Mouse (Mus musculus) left cerebral cortex, postnatal 4 days (tissue): ENCODE data around the gene Slitrk6. TPM values are rescaled to one million over a fixed set of nuclear protein-coding genes. Genes with fewer than 3 reads are reported as not detected.

ENCODE experiments used
- DNase-seq: peaks from one replicate; pipeline ENCODE4 v3.0.0-alpha.2; 2022
- intact Hi-C: fragments of 180-260 bp; cut with DNase I; formaldehyde crosslinking; loops from one replicate; pipeline ENCODE4 v1.15.1; 2025
- total RNA-seq, 2 experiments: library from RNA; stranded (reverse); gene quantifications; 2 replicates each; pipeline ENCODE4 v1.2.3; 2021

The Slitrk6 gene
- total RNA-seq = 1 to 10 TPM in 1 of 2 experiments, under 1 TPM in 1; 0.90 to 1.4 TPM

DNA sequence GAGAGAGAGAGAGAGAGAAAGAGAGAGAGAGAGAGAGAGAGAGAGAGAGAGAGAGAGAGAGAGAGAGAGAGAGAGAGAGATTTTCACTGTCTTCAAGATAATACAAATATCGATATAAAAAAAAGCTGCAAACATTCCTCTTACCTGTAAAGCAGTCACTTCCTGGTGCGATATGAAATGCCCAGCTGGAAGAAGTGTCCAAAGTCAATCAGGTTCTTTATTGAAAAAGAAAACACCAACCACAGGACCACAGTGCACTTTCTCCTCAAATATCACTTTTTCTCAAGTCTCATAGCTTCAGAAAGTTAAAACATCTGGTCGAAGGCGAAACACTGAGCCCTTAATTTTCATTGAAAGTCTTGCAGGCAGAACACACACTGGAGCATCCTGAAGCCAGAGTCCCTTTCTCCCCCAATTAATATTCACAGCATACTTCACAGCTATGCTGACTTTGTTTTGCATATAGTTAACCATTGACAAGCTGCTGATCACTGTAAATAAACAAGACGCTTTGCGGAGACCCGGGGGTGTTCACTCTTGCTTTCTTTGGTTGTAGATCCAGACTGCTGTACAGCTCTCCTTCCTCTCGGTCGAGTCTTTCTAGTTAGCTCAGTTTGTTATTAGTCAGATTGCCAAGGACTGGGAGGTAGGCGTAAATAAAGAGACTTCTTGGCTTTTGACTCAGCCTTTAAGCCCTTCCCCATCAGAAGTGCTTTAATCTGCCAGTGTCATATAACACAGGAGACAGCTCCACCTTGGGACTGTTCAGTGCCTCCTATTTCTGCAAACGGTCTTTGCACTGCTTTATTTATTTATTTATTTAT, at the start of gene Slitrk6:
TSS of gene Slitrk6 (minus strand) at position 666 of the 824 bp plus-strand sequence.
- peak; percentile 7 for DNase-seq
- intact Hi-C loops = no loop called here

DNA sequence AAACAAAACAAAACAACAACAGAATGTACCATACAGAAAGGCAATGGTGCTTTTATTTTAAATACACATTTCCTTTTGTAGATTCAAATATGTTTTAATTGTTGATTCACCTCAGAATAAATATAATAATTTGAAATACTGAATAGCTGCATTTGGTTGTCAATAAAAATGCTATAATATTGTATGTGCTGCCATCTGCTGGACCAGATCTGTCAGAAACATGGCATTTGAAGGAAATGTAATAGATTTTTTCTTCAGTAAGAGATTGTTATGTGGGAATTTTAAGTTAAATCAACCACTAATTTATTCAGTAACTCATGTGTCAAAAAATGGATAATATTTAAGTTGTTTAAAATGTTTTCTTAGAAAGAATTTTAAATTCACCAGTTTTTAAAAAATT, 22.6 kb upstream of the Slitrk6 start:
- DNase-seq = peak; percentile 14
- intact Hi-C loops = no loop called here

DNA sequence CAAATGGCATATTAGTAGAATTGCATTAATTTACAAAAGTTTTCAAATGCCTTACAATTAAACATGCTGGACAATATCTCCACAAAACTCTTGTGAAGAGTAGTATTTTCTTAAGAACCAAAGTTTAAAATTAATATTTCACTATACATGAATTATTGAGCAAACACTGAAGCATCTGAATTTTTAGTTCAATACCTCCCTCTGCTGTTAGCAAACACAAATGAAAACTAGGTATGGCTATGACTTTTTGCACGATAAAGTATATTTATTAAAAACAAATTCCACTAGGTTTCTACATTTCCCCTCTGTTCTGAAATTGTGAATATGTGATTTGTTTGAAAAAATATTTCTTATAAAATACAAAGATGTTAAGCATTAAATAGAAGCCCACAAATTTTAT, 15.7 kb upstream of the Slitrk6 start:
- intact Hi-C loops = no loop called here
- DNase-seq = no peak

DNA sequence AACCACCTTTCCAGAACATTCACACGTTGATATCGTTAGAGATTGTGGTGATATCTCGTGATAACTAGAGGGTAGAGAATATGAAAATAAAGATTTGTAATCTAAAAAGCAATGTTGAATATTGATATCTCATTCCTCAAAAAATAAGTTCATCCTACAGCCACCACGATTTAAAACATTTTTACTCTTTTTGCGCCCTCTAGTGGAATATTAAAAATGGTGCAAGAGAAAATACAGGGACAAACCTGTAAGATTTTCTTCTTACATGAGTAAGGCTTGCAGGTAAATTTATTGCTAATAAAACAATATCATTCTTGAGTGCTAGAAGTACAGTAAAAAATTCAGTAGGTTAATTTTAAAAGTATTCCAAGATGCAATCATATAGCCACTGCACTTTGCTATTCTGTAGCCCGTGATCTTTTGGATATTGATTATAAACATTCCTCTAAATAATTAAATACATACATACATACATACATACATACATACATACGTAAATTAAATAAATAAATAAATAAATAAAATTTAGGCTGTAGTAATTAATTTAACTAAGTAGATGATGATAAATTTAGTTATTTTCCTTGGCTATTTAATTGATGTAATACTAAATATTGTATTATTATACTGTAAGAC, 7.8 kb upstream of the Slitrk6 start:
- DNase-seq = no peak
- intact Hi-C loops = loop anchor here (5.0 kb wide), 2 partner anchors 870 to 885 kb away; no protein-coding TSS in a partner anchor

DNA sequence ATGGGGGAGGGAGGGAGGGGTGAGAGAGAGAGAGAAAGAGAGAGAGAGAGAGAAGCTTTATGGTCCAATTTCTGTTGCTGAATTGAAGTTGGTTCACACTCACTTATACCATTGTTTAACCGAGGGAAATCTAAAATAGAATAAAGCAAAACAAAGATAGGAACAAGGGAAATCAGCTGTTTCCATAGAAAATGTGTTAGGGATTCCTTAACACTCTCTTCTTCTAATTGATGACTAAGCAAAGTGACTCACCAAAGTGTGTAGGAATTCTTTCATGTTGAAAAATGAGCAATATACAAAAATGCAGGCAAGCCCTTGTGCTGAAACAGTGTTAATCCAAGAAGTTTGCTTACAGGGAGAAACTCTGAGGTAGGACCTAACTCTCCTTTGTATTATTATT, 6.0 kb upstream of the Slitrk6 start:
- no peak for DNase-seq
- intact Hi-C loops = loop anchor here (5.0 kb wide), 2 partner anchors 869 to 884 kb away; no protein-coding TSS in a partner anchor

DNA sequence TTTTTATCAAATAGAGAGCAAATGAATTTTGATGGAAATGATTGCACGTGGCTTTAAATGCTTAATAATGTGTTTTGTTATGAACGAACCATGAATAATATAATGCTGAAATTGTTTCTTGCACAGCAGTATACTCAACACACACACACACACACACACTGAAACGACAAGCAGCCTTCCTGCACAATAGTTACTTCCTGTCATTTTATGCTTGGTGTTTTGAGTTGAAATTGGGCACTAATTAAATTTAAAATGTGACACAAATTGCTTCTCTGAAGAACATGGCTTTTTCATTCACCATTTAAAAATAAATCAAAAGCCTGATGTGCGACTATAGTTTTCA, 330 bp upstream of the Slitrk6 start:
- DNase-seq = no peak
- intact Hi-C loops = no loop called here

DNA sequence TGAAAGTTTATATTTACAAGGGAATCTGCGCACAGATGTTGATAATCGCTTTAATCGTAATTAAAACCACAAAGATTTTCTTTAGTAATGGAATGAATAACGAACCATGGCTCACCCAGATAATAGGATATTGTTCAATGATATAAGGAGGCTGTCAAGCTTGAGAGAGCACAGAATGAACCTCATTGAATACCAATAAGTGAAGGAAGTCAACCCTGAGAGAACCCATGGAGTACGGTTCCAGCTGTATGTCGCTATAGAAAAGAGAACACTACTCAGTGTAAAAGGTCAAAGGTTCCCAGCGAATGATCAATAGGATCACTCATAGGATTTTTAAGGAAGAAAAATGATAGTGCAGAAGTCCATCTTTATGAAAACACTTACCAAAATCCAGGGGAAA, 15.1 kb downstream of the Slitrk6 start:
- no peak for DNase-seq

DNA sequence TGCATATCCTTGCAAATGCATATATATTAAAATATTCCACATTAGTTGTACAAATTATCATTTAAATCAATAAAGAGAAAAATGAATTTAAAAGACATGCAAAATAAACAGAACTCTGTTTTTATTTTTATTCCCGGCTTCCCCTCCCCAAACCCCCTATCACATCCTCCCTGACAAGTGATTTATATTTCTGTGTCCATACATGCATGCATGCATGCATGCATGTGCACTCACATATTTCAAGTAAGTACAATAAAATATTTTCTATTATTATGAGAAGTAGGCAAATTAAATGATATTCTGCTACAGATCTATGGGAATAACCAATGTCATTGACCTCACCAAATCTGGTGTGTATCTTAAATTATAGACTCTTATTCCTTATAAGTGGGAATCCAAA, 15.6 kb downstream of the Slitrk6 start:
- intact Hi-C loops = no loop called here
- DNase-seq = no peak

More for the DNA sequence above, 15.1 kb downstream of the Slitrk6 start:
- intact Hi-C loops = no loop called here

DNA sequence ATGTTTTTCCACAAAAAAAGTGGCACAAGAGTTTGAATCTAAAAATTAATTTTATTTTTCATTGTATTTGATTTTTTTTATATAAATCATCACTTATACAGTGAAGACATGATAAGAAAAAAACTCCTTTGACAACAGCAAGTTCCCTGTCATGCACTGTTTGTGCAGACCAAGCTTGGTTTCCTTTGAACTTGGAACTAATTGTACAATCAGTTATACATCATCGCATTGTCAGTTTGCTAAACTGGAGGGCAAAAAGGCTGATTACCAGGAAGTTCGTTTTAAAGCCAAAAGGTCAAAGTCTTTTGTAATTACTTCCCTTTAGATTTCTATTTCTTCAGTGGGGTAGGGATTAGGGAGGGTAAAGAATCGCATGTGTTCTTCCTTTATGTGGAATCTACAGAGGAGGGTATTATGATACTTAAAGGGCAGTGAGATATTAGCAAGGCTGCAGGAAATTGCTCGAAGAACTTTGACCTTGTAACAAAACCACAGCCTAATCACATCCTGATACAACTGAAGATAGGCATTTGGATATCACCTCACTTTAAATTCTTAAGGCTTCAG, 26.5 kb downstream of the Slitrk6 start:
- no peak for DNase-seq
- intact Hi-C loops = no loop called here

DNA sequence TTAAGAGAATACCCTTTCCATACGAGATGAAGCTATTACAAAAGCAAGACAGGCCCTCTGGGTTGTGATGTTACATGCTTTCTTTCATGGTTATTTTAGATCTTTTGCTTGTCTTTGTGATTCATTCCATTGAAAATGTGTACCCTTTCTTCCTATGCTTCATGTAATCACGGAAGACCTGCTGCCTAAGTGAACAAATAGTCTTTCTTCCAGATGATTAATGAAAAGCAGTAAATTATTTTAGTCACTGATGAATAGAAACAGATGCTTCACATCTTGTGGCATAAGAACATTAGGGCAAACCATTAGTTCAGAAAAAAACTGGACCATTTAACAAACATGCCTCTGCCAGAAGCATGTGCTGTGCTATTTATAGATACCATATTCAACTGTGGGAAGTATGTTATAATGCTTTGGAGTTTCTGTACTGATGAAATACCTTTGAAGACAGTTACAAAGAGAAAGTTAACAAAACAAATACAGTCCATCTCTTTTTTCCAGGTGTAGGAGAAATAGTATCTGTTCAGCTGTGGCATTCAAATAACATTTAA, 30.8 kb downstream of the Slitrk6 start:
- intact Hi-C loops = no loop called here
- no peak for DNase-seq
